Mouse (Mus musculus): ENCODE measurements around the gene Cdk9. TPM values are rescaled to one million over a fixed set of nuclear protein-coding genes. Genes with fewer than 3 reads are reported as not detected.

The Cdk9 gene
- polyA plus RNA-seq, 1 experiment from 2014 or later: 59.7 TPM

DNA sequence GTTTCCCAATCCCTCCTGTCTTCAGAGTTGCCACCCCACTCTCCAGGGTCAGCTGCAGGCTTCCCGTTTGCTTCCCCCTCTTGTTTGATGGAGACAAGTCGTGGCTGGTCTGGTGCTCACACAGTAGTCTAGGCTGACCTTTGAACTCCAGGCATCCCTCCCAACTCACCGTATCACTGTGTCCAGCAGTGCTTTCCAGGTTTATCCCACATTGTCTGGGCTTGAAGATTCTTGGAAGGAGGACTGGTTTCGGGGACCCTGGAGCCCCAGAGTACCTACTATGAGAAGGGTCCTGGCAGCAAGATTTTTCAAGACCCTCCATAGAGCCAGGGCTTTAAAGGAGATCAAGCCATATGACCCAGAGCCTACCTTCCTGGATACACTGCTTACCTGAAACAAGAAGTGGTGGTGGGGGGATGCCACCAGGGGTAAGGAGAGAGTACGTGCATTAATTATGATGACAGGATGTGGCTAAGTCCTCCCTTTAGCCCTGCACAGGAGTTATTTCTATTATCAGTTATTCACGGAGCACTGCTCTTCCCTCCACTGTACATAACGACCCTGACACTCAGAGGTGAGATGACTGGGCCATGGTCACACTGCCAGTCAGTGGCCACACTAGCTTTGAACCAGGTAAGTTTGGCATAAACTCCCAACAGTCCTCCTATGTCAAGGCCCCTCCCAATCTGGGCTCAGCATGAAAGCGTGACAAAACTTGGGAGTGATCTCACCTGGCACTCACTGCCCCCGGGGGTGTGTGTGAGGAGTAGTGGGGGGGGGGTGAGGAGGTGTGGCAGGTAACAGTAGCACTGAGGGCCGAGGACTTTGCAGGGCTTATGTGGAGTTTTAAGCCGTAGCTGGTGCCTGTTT, 1.5 kb upstream of the Cdk9 start:
- peak overlapping the region; percentile 96 for H3K4me2 ChIP-seq (replicated peaks)
- H3K36me3 ChIP-seq (replicated peaks; ENCODE audit: control insufficient read depth, insufficient read depth): peaks cover 22% of the 10 kb centered on the region
- H3K9me3 ChIP-seq (ENCODE audit: control insufficient read depth, low read length): no peaks in the 10 kb centered on the region
- H3K27ac ChIP-seq: peak overlapping the region; percentile 99
- peaks cover 20% of the 10 kb centered on the region for H3K4me1 ChIP-seq (replicated peaks; ENCODE audit: control insufficient read depth, insufficient read depth, low read length)
- H3K9ac ChIP-seq: peak overlapping the region; percentile 92
- WGBS: 63% methylated on average over 11 of the region's 11 CpGs
- DNase-seq (ENCODE audit: low spot score) (no peak), ATAC-seq (ENCODE audit: low FRiP score) (no peak)
- H3K4me3 ChIP-seq (replicated peaks; ENCODE audit: low read length): no peak overlapping the region
- H3K27me3 ChIP-seq (ENCODE audit: control insufficient read depth, insufficient read depth, low read length): no peaks in the 10 kb centered on the region

DNA sequence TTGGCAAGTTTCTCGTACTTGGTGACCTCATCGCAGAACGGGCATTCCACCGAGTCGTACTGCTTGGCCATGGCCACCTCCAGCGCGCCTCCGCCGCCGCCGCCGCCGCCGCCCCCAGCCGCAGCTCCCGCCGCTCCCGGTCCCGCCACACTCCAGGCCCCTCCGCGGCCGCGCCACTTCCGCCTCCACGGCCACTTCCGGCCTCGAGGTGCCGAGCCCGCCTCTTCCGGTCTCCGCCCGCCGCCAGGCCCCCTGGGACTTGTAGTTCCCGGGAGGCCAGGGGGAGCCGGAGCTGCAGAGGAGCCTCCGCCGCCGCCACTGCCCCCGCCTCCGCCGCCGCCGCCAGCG, 316 bp downstream of the Cdk9 start:
- H3K36me3 ChIP-seq (replicated peaks; ENCODE audit: control insufficient read depth, insufficient read depth): peaks cover 40% of the 10 kb centered on the region
- H3K4me3 ChIP-seq (replicated peaks; ENCODE audit: low read length): peak overlapping the region; percentile 79
- no peaks in the 10 kb centered on the region for H3K27me3 ChIP-seq (ENCODE audit: control insufficient read depth, insufficient read depth, low read length)
- no peaks in the 10 kb centered on the region for H3K9me3 ChIP-seq (ENCODE audit: control insufficient read depth, low read length)
- H3K27ac ChIP-seq: peak overlapping the region; percentile 99
- H3K9ac ChIP-seq: peak overlapping the region; percentile 92
- ATAC-seq (ENCODE audit: low FRiP score) (peak; percentile 88), DNase-seq (ENCODE audit: low spot score) (peak; percentile 94)
- H3K4me1 ChIP-seq (replicated peaks; ENCODE audit: control insufficient read depth, insufficient read depth, low read length): peaks cover 16% of the 10 kb centered on the region
- H3K4me2 ChIP-seq (replicated peaks): peak overlapping the region; percentile 96
- WGBS: 1% methylated on average over 30 of the region's 44 CpGs

DNA sequence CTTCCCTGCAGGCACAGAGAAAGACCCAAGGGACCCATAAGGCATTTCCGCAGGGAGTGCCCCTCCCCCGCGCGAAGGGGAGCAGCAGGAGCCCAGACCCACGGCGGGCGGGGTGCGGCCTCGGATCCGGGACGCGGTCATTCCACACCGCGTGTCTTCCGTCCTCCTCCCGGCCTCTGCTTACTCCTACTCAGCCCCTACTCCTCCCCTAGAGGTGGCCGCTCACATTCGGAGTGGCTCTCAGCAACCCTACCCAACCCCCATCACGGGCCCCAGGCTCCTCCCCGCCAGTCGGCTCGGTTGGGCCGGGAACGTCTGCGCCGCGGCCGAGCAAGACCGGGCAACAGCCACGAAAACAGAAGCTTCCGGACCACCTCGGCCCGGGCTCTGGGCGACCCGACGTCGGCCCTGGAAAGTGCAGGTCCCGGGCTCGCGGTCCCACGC, 746 bp downstream of the Cdk9 start:
- DNase-seq (ENCODE audit: low spot score) (no peak), ATAC-seq (ENCODE audit: low FRiP score) (peak; percentile 22)
- Histone ChIP-seq H3K9ac (peak overlapping the region; percentile 92), H3K27me3 (ENCODE audit: control insufficient read depth, insufficient read depth, low read length) (no peaks in the 10 kb centered on the region), H3K4me2 (replicated peaks) (peak overlapping the region; percentile 96), H3K4me3 (replicated peaks; ENCODE audit: low read length) (peak overlapping the region; percentile 79), H3K36me3 (replicated peaks; ENCODE audit: control insufficient read depth, insufficient read depth) (peaks cover 44% of the 10 kb centered on the region), H3K4me1 (replicated peaks; ENCODE audit: control insufficient read depth, insufficient read depth, low read length) (peaks cover 16% of the 10 kb centered on the region), H3K27ac (peak overlapping the region; percentile 99), H3K9me3 (ENCODE audit: control insufficient read depth, low read length) (no peaks in the 10 kb centered on the region)
- WGBS: under 1% methylated on average over 37 of the region's 41 CpGs

DNA sequence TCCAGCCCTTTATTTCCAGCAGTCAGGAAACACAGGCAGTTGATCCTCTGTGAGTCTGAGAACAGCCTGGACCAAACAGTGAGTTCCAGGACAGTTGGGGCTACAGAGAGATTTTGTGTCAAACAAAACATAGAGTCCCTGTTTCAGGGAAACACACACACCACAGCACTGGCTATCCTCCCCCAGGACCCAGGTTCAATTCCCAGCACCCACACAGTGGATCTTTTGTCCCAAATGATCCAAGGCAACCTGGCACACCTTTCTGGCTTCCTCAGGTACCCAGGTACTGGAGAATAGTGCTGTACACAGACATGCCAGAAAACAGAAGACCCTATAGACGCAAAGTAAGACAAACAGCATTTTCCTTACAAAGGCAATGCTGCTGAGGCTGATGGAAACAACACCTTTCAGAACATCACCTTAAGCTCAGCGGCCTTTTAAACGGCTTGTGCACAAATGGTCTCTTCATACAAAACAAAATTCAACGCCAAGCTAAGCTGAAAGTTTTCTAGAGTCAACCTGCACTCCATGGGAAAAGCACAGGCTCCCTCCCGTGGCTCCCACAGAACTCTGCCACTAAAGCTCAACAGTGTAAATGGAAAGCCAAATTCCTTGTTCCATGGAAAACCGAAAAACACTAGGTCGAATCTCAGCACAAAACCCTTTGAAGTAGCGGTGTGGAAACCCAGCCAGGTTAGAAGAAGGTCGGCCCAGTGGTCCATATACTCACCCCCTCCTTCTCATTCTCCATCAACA, 1.4 kb downstream of the Cdk9 start:
- H3K4me2 ChIP-seq (replicated peaks): peak overlapping the region; percentile 96
- peak overlapping the region; percentile 92 for H3K9ac ChIP-seq
- peaks cover 50% of the 10 kb centered on the region for H3K36me3 ChIP-seq (replicated peaks; ENCODE audit: control insufficient read depth, insufficient read depth)
- no peak for ATAC-seq (ENCODE audit: low FRiP score)
- H3K27me3 ChIP-seq (ENCODE audit: control insufficient read depth, insufficient read depth, low read length): no peaks in the 10 kb centered on the region
- 35% methylated on average over 9 of the region's 9 CpGs for WGBS
- no peaks in the 10 kb centered on the region for H3K9me3 ChIP-seq (ENCODE audit: control insufficient read depth, low read length)
- H3K4me3 ChIP-seq (replicated peaks; ENCODE audit: low read length): peak overlapping the region; percentile 79
- DNase-seq (ENCODE audit: low spot score): no peak
- H3K27ac ChIP-seq: 0 out of 2 replicates have a peak overlapping the region, but pooled peaks have one; percentile 99
- peaks cover 16% of the 10 kb centered on the region for H3K4me1 ChIP-seq (replicated peaks; ENCODE audit: control insufficient read depth, insufficient read depth, low read length)

DNA sequence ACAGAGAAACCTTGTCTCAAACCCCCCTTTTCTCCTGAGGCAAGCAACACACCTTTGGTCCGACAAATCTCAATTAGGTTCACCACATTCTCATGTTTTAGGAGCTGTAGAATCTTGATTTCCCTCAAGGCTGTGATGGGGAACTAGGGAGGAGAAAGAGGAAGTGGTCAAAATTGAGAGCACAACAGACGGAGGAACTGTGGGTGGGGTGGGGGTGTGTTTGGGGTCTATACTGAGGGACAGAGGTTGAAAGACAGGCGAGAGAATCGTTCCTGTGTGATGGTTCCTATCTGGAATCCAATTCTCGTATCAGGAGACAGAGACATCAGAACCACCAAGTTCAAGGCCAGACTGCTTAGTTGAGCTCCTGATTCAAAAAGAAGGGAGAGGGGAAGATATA, 2.5 kb downstream of the Cdk9 start:
- H3K4me2 ChIP-seq (replicated peaks): no peak overlapping the region
- 94% methylated on average over 5 of the region's 5 CpGs for WGBS
- no peaks in the 10 kb centered on the region for H3K27me3 ChIP-seq (ENCODE audit: control insufficient read depth, insufficient read depth, low read length)
- H3K9ac ChIP-seq: no peak overlapping the region
- H3K4me3 ChIP-seq (replicated peaks; ENCODE audit: low read length): no peak overlapping the region
- H3K4me1 ChIP-seq (replicated peaks; ENCODE audit: control insufficient read depth, insufficient read depth, low read length): peaks cover 16% of the 10 kb centered on the region
- H3K36me3 ChIP-seq (replicated peaks; ENCODE audit: control insufficient read depth, insufficient read depth): peaks cover 61% of the 10 kb centered on the region
- H3K27ac ChIP-seq: no peak overlapping the region
- no peak for ATAC-seq (ENCODE audit: low FRiP score)
- no peak for DNase-seq (ENCODE audit: low spot score)
- H3K9me3 ChIP-seq (ENCODE audit: control insufficient read depth, low read length): no peaks in the 10 kb centered on the region

DNA sequence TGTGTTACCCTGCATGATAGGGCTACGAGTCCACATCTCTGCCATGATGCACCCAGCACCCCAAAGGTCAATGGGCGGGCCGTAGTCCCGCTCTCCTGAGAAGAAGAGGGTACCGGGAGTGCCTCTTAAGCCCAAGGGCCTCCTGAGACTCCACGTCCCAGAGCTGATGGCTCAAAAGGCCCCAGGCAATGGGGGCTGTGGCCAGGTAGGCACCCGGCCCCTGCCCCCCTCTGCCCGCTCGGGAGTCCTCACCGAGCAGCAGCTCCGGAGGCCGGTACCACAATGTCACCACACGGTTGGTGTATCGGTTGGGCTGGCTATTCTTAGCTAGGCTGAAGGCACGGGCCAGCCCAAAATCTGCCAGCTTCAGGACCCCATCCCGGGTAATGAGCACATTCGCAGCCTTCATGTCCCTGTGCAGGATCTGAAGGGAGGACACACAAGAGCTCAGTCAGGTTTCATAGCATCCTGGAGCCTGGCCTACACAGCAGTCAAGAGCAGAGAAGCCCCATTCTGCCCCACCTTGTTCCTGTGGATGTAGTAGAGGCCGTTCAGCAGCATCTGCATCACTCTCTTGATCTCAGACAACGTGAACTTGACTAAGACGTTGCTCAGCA, 3.2 kb downstream of the Cdk9 start:
- Histone ChIP-seq H3K27me3 (ENCODE audit: control insufficient read depth, insufficient read depth, low read length) (no peaks in the 10 kb centered on the region), H3K4me1 (replicated peaks; ENCODE audit: control insufficient read depth, insufficient read depth, low read length) (peaks cover 16% of the 10 kb centered on the region), H3K9me3 (ENCODE audit: control insufficient read depth, low read length) (no peaks in the 10 kb centered on the region), H3K9ac (no peak overlapping the region), H3K27ac (no peak overlapping the region), H3K4me2 (replicated peaks) (no peak overlapping the region), H3K4me3 (replicated peaks; ENCODE audit: low read length) (no peak overlapping the region), H3K36me3 (replicated peaks; ENCODE audit: control insufficient read depth, insufficient read depth) (peaks cover 69% of the 10 kb centered on the region)
- 94% methylated on average over 20 of the region's 20 CpGs for WGBS
- DNase-seq (ENCODE audit: low spot score): no peak
- no peak for ATAC-seq (ENCODE audit: low FRiP score)

DNA sequence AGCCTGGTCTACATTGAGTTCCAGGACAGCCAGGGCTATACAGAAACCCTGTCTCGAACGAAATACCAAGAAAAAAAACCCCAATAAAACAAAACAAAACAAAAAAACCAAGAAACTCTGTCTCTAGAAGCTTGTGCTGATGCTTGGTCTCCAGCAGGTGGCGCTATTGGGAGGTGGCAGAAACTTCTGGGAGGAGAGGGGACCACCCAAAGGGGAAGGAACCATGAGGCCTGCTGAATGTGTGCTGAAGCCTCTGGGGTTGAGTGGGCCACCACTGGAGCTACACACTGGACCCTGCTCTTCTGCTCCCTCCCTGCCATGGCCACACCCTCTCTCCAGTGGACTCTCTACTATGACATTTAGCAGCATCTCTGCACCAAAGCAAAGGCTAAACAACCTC, 4.2 kb downstream of the Cdk9 start:
- no peak for ATAC-seq (ENCODE audit: low FRiP score)
- DNase-seq (ENCODE audit: low spot score): peak; percentile 72
- H3K27ac ChIP-seq: no peak overlapping the region
- H3K9me3 ChIP-seq (ENCODE audit: control insufficient read depth, low read length): no peaks in the 10 kb centered on the region
- peaks cover 77% of the 10 kb centered on the region for H3K36me3 ChIP-seq (replicated peaks; ENCODE audit: control insufficient read depth, insufficient read depth)
- H3K27me3 ChIP-seq (ENCODE audit: control insufficient read depth, insufficient read depth, low read length): no peaks in the 10 kb centered on the region
- 49% methylated on average over 3 of the region's 3 CpGs for WGBS
- H3K4me3 ChIP-seq (replicated peaks; ENCODE audit: low read length): no peak overlapping the region
- no peak overlapping the region for H3K9ac ChIP-seq
- peaks cover 8% of the 10 kb centered on the region for H3K4me1 ChIP-seq (replicated peaks; ENCODE audit: control insufficient read depth, insufficient read depth, low read length)
- no peak overlapping the region for H3K4me2 ChIP-seq (replicated peaks)

DNA sequence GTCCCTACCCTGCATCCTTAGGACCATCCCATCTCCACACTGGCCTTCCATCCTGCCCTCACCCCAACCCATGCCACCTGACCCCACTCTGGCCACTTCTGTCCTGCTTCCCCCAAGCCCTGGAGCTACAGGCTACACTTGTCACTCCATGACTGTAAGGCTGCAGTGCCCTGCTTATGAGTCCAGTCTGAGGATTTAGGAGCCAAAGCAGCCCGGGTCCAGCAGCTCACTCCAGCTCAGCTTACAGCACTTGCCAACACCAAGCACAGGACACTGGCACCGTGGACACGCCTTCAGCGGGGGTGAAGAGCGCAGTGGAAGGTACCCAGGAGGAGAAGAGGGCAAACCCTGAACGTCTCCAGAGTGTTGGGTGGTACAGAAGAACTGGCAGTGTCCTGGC, 5.9 kb downstream of the Cdk9 start:
- Histone ChIP-seq H3K27ac (no peak overlapping the region), H3K9ac (no peak overlapping the region), H3K4me2 (replicated peaks) (no peak overlapping the region), H3K36me3 (replicated peaks; ENCODE audit: control insufficient read depth, insufficient read depth) (peaks cover 92% of the 10 kb centered on the region), H3K4me1 (replicated peaks; ENCODE audit: control insufficient read depth, insufficient read depth, low read length) (peaks cover 8% of the 10 kb centered on the region), H3K4me3 (replicated peaks; ENCODE audit: low read length) (no peak overlapping the region), H3K9me3 (ENCODE audit: control insufficient read depth, low read length) (no peaks in the 10 kb centered on the region), H3K27me3 (ENCODE audit: control insufficient read depth, insufficient read depth, low read length) (no peaks in the 10 kb centered on the region)
- DNase-seq (ENCODE audit: low spot score) (no peak), ATAC-seq (ENCODE audit: low FRiP score) (no peak)
- 97% methylated on average over 6 of the region's 6 CpGs for WGBS

DNA sequence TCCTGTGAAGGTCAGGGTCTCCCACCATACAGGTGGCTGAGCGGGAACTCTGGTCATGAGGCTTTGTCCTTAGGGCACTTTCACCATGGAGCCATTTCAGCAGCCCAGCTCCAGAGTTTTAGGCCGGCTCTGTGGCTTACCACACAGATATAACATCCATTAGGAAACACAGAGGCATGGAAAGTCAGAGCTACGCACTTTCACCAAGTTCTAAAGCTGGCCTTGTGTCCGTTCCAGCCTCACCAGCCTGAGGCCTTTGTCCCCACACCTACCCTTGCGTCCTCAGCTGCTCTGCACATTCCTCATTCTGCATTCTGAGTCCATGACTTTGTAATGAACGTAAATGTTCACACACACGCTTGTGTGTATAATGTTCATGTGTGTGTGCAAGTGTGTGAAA, 7.9 kb downstream of the Cdk9 start:
- DNase-seq (ENCODE audit: low spot score): no peak
- H3K4me3 ChIP-seq (replicated peaks; ENCODE audit: low read length): no peak overlapping the region
- no peaks in the 10 kb centered on the region for H3K9me3 ChIP-seq (ENCODE audit: control insufficient read depth, low read length)
- no peaks in the 10 kb centered on the region for H3K27me3 ChIP-seq (ENCODE audit: control insufficient read depth, insufficient read depth, low read length)
- no peak overlapping the region for H3K4me2 ChIP-seq (replicated peaks)
- H3K9ac ChIP-seq: no peak overlapping the region
- peaks cover 76% of the 10 kb centered on the region for H3K36me3 ChIP-seq (replicated peaks; ENCODE audit: control insufficient read depth, insufficient read depth)
- no peak for ATAC-seq (ENCODE audit: low FRiP score)
- 88% methylated on average over 7 of the region's 7 CpGs for WGBS
- no peaks in the 10 kb centered on the region for H3K4me1 ChIP-seq (replicated peaks; ENCODE audit: control insufficient read depth, insufficient read depth, low read length)
- no peak overlapping the region for H3K27ac ChIP-seq

All from hindbrain, embryonic 14.5 days (tissue).